Mouse (Mus musculus) E14TG2a.4 (cell line): ENCODE measurements around the gene Olfr1417.

Source experiments
- CTCF ChIP-seq: conservative IDR thresholded peaks from 2 replicates; pipeline ENCODE4 v1.5.1; 2014; ENCODE audit warnings: low read length
- POU5F1 ChIP-seq: IDR thresholded peaks from 2 replicates; pipeline ENCODE4 v1.6.1; 2014; ENCODE audit warnings: low read length, borderline replicate concordance

GRCm38 (mm10) chr19:11788876-11789275, 50.1 kb downstream of the Olfr1417 start:
- no peak for TF ChIP-seq CTCF
- no peak for TF ChIP-seq POU5F1
